Comparison of ENCODE assay signal across 8 mouse cellular contexts in genomic region chr3:40893816-40894258, GRCm38 (mm10). TPM values are rescaled to one million over a fixed set of nuclear protein-coding genes. Genes with fewer than 3 reads are reported as not detected.
DNase-seq lines count a peak whose midpoint lies in the region; ATAC-seq and TF ChIP-seq lines count a peak whose summit lies in the region.
"Not testable (repeated sequence)": the region's sequence is repeated elsewhere in the genome, so short reads cannot be mapped to it uniquely, and the experiment has no call there.

No protein-coding gene starts in this region.

- peak; percentile 13 for TF ChIP-seq CTCF in C2C12 (IDR thresholded peaks at IDR 0.05; ENCODE audit: control insufficient read depth, insufficient read depth, insufficient read length)
- peak; percentile 43; the same call in 1 of the 2 replicates for TF ChIP-seq CTCF in brain, embryonic 14.5 days (IDR thresholded peaks at IDR 0.05; ENCODE audit: borderline replicate concordance, extremely low read depth, insufficient read depth, insufficient read length)
- peak; percentile 78 for TF ChIP-seq CTCF in kidney, postnatal 0 days (IDR thresholded peaks at IDR 0.05; ENCODE audit: low read depth)

- H3K36me3 ChIP-seq in C2C12 (ENCODE audit: control insufficient read depth, insufficient read depth); erythroblast, embryonic 14.5 days (ENCODE audit: control insufficient read depth); heart, embryonic 12.5 days; kidney, postnatal 0 days (ENCODE audit: insufficient read depth, low read length); liver, embryonic 11.5 days (ENCODE audit: control insufficient read depth, insufficient read depth, low read length); stomach, embryonic 14.5 days (ENCODE audit: control insufficient read depth, insufficient read depth, low read length): not testable (repeated sequence)

- under 1% methylated on average over 38 of the region's 38 CpGs for WGBS in heart, embryonic 12.5 days
- 0% methylated on average over 35 of the region's 38 CpGs for WGBS in kidney, postnatal 0 days
- under 1% methylated on average over 34 of the region's 38 CpGs for WGBS in liver, embryonic 11.5 days
- WGBS in stomach, embryonic 14.5 days = under 1% methylated on average over 38 of the region's 38 CpGs

- H3K4me3 ChIP-seq in C2C12 (ENCODE audit: insufficient read depth, poor library complexity, severe bottlenecking) = peak overlapping the region; percentile 34
- peak overlapping the region; percentile 65 for H3K4me3 ChIP-seq in erythroblast, embryonic 14.5 days (replicated peaks)
- H3K4me3 ChIP-seq in heart, embryonic 12.5 days = peak overlapping the region; percentile 62
- peak overlapping the region; percentile 52 for H3K4me3 ChIP-seq in kidney, postnatal 0 days (replicated peaks; ENCODE audit: low read depth, low read length)
- peak overlapping the region; percentile 68 for H3K4me3 ChIP-seq in liver, embryonic 11.5 days (ENCODE audit: low read depth, low read length)
- peak overlapping the region; percentile 42 for H3K4me3 ChIP-seq in stomach, embryonic 14.5 days (ENCODE audit: low read depth, low read length)

- peak; percentile 99 for DNase-seq in brain, embryonic 14.5 days (ENCODE audit: low read depth)
- DNase-seq in kidney, postnatal 0 days (ENCODE audit: low spot score) = peak; percentile 98
- peak; percentile 97 for DNase-seq in liver, embryonic 11.5 days (ENCODE audit: low spot score)
- DNase-seq in naive thymus-derived CD4-positive, alpha-beta T cell, adult 2 months (ENCODE audit: low read depth) = peak; percentile 99

- ATAC-seq in heart, embryonic 12.5 days (ENCODE audit: insufficient number of reproducible peaks, low FRiP score) = peak; percentile 100
- ATAC-seq in kidney, postnatal 0 days (replicated peaks; ENCODE audit: low FRiP score, low read depth) = peak; percentile 100
- ATAC-seq in liver, embryonic 11.5 days (replicated peaks; ENCODE audit: low FRiP score) = peak; percentile 99
- peak; percentile 100 for ATAC-seq in stomach, embryonic 14.5 days (ENCODE audit: insufficient number of reproducible peaks, insufficient read depth, low FRiP score, low read depth)

- not testable (repeated sequence) for TF ChIP-seq POLR2A in brain, embryonic 14.5 days (IDR thresholded peaks at IDR 0.05; ENCODE audit: borderline replicate concordance, extremely low read depth, insufficient read depth, insufficient read length, poor library complexity, severe bottlenecking)

- H3K4me1 ChIP-seq in erythroblast, embryonic 14.5 days (ENCODE audit: control insufficient read depth) = peaks cover 17% of the 10 kb centered on the region
- H3K4me1 ChIP-seq in heart, embryonic 12.5 days (replicated peaks); kidney, postnatal 0 days (replicated peaks; ENCODE audit: insufficient read depth, low read length); liver, embryonic 11.5 days (replicated peaks; ENCODE audit: control insufficient read depth, insufficient read depth, low read length); stomach, embryonic 14.5 days (ENCODE audit: control insufficient read depth, insufficient read depth, low read length): not testable (repeated sequence)

- H3K79me2 ChIP-seq in C2C12 (ENCODE audit: control insufficient read depth, insufficient read depth) = not testable (repeated sequence)

- H3K9ac ChIP-seq in heart, embryonic 12.5 days = peak overlapping the region; percentile 70
- H3K9ac ChIP-seq in kidney, postnatal 0 days (ENCODE audit: low read depth, low read length) = peak overlapping the region; percentile 51; the same call in 1 of the 2 replicates
- H3K9ac ChIP-seq in liver, embryonic 11.5 days (ENCODE audit: low read depth, low read length) = peak overlapping the region; percentile 72
- H3K9ac ChIP-seq in stomach, embryonic 14.5 days (replicated peaks; ENCODE audit: low read depth, low read length) = peak overlapping the region; percentile 28; the same call in 1 of the 2 replicates

- peak overlapping the region; percentile 54; the same call in 1 of the 2 replicates for H3K27ac ChIP-seq in heart, embryonic 12.5 days (ENCODE audit: poor library complexity, severe bottlenecking)
- peak overlapping the region; percentile 79 for H3K27ac ChIP-seq in kidney, postnatal 0 days
- H3K27ac ChIP-seq in liver, embryonic 11.5 days (ENCODE audit: low read depth, low read length) = not testable (repeated sequence)
- peak overlapping the region; percentile 55; the same call in 1 of the 2 replicates for H3K27ac ChIP-seq in stomach, embryonic 14.5 days (ENCODE audit: low read length)

- H3ac ChIP-seq in C2C12 (ENCODE audit: control insufficient read depth, insufficient read length, low read depth) = peak overlapping the region; percentile 35

- not testable (repeated sequence) for H3K27me3 ChIP-seq in C2C12 (ENCODE audit: control insufficient read depth, insufficient read depth, insufficient read length); erythroblast, embryonic 14.5 days (ENCODE audit: control insufficient read depth); heart, embryonic 12.5 days (replicated peaks); kidney, postnatal 0 days (ENCODE audit: insufficient read depth, low read length); liver, embryonic 11.5 days (replicated peaks; ENCODE audit: control insufficient read depth, insufficient read depth, low read length); stomach, embryonic 14.5 days (ENCODE audit: control insufficient read depth, insufficient read depth, low read length)

- H3K4me2 ChIP-seq in heart, embryonic 12.5 days = peak overlapping the region; percentile 66
- H3K4me2 ChIP-seq in kidney, postnatal 0 days (ENCODE audit: low read length) = peak overlapping the region; percentile 54
- peak overlapping the region; percentile 65 for H3K4me2 ChIP-seq in liver, embryonic 11.5 days
- H3K4me2 ChIP-seq in stomach, embryonic 14.5 days (replicated peaks; ENCODE audit: low read depth, low read length) = peak overlapping the region; percentile 45

- H3K79me3 ChIP-seq in C2C12 (ENCODE audit: low read depth) = not testable (repeated sequence)

- not testable (repeated sequence) for H3K9me3 ChIP-seq in erythroblast, embryonic 14.5 days (ENCODE audit: control insufficient read depth, low read length); heart, embryonic 12.5 days (replicated peaks); kidney, postnatal 0 days (replicated peaks; ENCODE audit: low read length); liver, embryonic 11.5 days (ENCODE audit: control insufficient read depth, low read length); stomach, embryonic 14.5 days (ENCODE audit: control insufficient read depth, low read depth, low read length)

TF ChIP-seq in C2C12, 6 proteins besides CTCF, POLR2A, EP300 and RAD21:
- peak; percentile 77 for TF ChIP-seq MAX (IDR thresholded peaks at IDR 0.05)

RNA-seq across cellular contexts. Expression of gene 1700034I23Rik, which starts 8.5 kb away (rescaled TPM):
- polyA plus RNA-seq in C2C12 (2012; fragmentation: generic; extraction: Trizol) = not detected
- polyA plus RNA-seq in brain, embryonic 14.5 days (2012; rRNA removed) = 0.05 and 0.09 TPM in 2 replicates
- not detected in 2 replicates for polyA plus RNA-seq in erythroblast, embryonic 14.5 days (2012)
- polyA plus RNA-seq in heart, embryonic 12.5 days (2016; fragmentation: Nextera tagmentation; extraction: Ambion mirVana) = 0.11 and 0.41 TPM in 2 replicates
- 0.09 TPM in 1 of 2 replicates, not detected in the other for polyA plus RNA-seq in kidney, postnatal 0 days (2015; fragmentation: Nextera tagmentation; extraction: Ambion mirVana)
- 0.16 and 0.42 TPM in 2 replicates for polyA plus RNA-seq in liver, embryonic 11.5 days (2014; fragmentation: Nextera tagmentation; extraction: Ambion mirVana)
- 0.35 and 0.41 TPM in 2 replicates for polyA plus RNA-seq in stomach, embryonic 14.5 days (2014; fragmentation: Nextera tagmentation; extraction: Ambion mirVana)

RNA-seq across cellular contexts. Expression of gene Abhd18, which starts 47.1 kb away (rescaled TPM):
- 0.47 TPM for polyA plus RNA-seq in C2C12 (2012; fragmentation: generic; extraction: Trizol)
- 9.5 and 11.5 TPM in 2 replicates for polyA plus RNA-seq in brain, embryonic 14.5 days (2012; rRNA removed)
- 0.04 TPM in 1 of 2 replicates, not detected in the other for polyA plus RNA-seq in erythroblast, embryonic 14.5 days (2012)
- polyA plus RNA-seq in heart, embryonic 12.5 days (2016; fragmentation: Nextera tagmentation; extraction: Ambion mirVana) = 14.1 and 14.6 TPM in 2 replicates
- polyA plus RNA-seq in kidney, postnatal 0 days (2015; fragmentation: Nextera tagmentation; extraction: Ambion mirVana) = 6.4 and 7.1 TPM in 2 replicates
- 7.7 and 8.1 TPM in 2 replicates for polyA plus RNA-seq in liver, embryonic 11.5 days (2014; fragmentation: Nextera tagmentation; extraction: Ambion mirVana)
- polyA plus RNA-seq in stomach, embryonic 14.5 days (2014; fragmentation: Nextera tagmentation; extraction: Ambion mirVana) = 9.9 and 11.6 TPM in 2 replicates

RNA-seq across cellular contexts. Expression of gene Mfsd8, which starts 47.2 kb away (rescaled TPM):
- 1.8 TPM for polyA plus RNA-seq in C2C12 (2012; fragmentation: generic; extraction: Trizol)
- polyA plus RNA-seq in brain, embryonic 14.5 days (2012; rRNA removed) = 10.8 and 13.3 TPM in 2 replicates
- 0.07 and 1.5 TPM in 2 replicates for polyA plus RNA-seq in erythroblast, embryonic 14.5 days (2012)
- 5.3 and 6.4 TPM in 2 replicates for polyA plus RNA-seq in heart, embryonic 12.5 days (2016; fragmentation: Nextera tagmentation; extraction: Ambion mirVana)
- polyA plus RNA-seq in kidney, postnatal 0 days (2015; fragmentation: Nextera tagmentation; extraction: Ambion mirVana) = 7.2 and 7.6 TPM in 2 replicates
- 6.1 and 8.3 TPM in 2 replicates for polyA plus RNA-seq in liver, embryonic 11.5 days (2014; fragmentation: Nextera tagmentation; extraction: Ambion mirVana)
- polyA plus RNA-seq in stomach, embryonic 14.5 days (2014; fragmentation: Nextera tagmentation; extraction: Ambion mirVana) = 7.2 and 7.8 TPM in 2 replicates

RNA-seq across cellular contexts. Expression of gene Larp1b, which starts 55.8 kb away (rescaled TPM):
- polyA plus RNA-seq in C2C12 (2012; fragmentation: generic; extraction: Trizol) = 7.7 TPM
- polyA plus RNA-seq in brain, embryonic 14.5 days (2012; rRNA removed) = 5.9 and 8.4 TPM in 2 replicates
- 6.2 and 6.3 TPM in 2 replicates for polyA plus RNA-seq in erythroblast, embryonic 14.5 days (2012)
- 10.6 and 12.1 TPM in 2 replicates for polyA plus RNA-seq in heart, embryonic 12.5 days (2016; fragmentation: Nextera tagmentation; extraction: Ambion mirVana)
- polyA plus RNA-seq in kidney, postnatal 0 days (2015; fragmentation: Nextera tagmentation; extraction: Ambion mirVana) = 25.6 and 26.3 TPM in 2 replicates
- polyA plus RNA-seq in liver, embryonic 11.5 days (2014; fragmentation: Nextera tagmentation; extraction: Ambion mirVana) = 9.9 and 10.2 TPM in 2 replicates
- polyA plus RNA-seq in stomach, embryonic 14.5 days (2014; fragmentation: Nextera tagmentation; extraction: Ambion mirVana) = 3.6 and 5.8 TPM in 2 replicates

Comparison
In these comparisons a context has a peak if more than half of its experiments do, and no peak if none do; other contexts are left out.
1. CTCF ChIP-seq: peak in every context shown above with its lines; median percentile 78 in kidney, postnatal 0 days; 43 in brain, embryonic 14.5 days; 13 in C2C12.